Mouse (Mus musculus) G1E (cell line): ENCODE measurements around the gene Slc25a13.

ENCODE experiments used
- CTCF ChIP-seq: IDR thresholded peaks from 2 replicates; pipeline ENCODE4 v1.5.1; 2012; ENCODE audit warnings: low read depth, low read length, inconsistent platforms, mixed read lengths
- GATA1 ChIP-seq: IDR thresholded peaks from 2 replicates; pipeline ENCODE4 v1.6.1; 2012; ENCODE audit warnings: borderline replicate concordance, low read length, inconsistent platforms, mixed read lengths
- POLR2AphosphoS5 ChIP-seq: IDR thresholded peaks from 2 replicates; pipeline ENCODE4 v1.6.1; 2012; ENCODE audit warnings: low read depth, low read length, inconsistent platforms; ENCODE audit not compliant: insufficient replicate concordance
- TAL1 ChIP-seq: conservative IDR thresholded peaks from 2 replicates; pipeline ENCODE4 v1.6.1; 2012; ENCODE audit warnings: low read depth, low read length, inconsistent platforms, mixed read lengths

DNA sequence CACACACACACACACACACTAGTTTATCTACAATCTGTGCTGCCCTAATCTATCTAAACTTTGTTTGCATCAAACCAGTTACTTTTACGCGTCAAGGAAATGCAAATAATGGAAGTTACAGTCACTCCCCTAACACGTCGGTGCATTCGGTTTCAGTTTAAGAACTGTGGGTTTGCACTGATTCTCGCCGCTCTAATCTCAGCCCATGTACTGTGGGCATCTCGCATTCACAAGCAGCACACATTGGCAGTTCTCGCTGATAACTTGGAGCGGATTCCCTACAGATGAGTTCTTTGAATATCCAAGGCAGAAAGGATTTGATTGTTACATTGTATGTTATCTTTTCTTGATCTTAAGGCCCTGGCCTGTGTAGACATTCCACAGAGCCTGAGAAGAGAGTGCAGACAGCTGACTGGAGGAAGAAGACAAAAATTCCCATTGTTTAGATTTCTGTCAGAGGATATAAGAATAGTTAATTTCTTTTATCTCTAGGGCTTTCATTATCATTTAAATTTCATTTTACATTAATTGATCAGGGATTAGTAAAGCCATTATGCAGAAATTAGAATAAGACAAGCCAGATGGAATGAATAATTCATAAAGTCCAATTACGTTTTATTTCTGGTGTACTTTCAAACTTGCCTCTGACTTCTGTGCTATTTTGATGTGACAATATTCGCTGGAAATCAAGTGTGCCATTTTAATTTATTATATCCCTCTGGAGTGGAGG lies 212.1 kb downstream of the Slc25a13 start:
- TF ChIP-seq CTCF = no peak
- TF ChIP-seq GATA1 = no peak
- TF ChIP-seq POLR2AphosphoS5 = no peak
- no peak for TF ChIP-seq TAL1
